Mouse (Mus musculus) CH12F3 (cell line): ENCODE measurements around the gene Gm10772.
"Not testable (repeated sequence)": the region's sequence is repeated elsewhere in the genome, so short reads cannot be mapped to it uniquely, and the experiment has no call there.

Source experiments
- in situ Hi-C: fragments of 300-500 bp; cut with MboI; formaldehyde crosslinking; loops from 2 replicates; pipeline ENCODE4 v1.14.3; 2020; ENCODE audit warnings: low sequenced_read_pairs

The Gm10772 gene

GRCm38 (mm10) chr13:66227473-66227872 is at the start of gene Gm10772:
Gm10772 (minus strand) TSS chr13:66227573.
- in situ Hi-C loops = not testable (repeated sequence)

- in situ Hi-C loops = not testable (repeated sequence)
Measured at GRCm38 (mm10) chr13:66263914-66264313, 36.5 kb upstream of the Gm10772 start.

DNA sequence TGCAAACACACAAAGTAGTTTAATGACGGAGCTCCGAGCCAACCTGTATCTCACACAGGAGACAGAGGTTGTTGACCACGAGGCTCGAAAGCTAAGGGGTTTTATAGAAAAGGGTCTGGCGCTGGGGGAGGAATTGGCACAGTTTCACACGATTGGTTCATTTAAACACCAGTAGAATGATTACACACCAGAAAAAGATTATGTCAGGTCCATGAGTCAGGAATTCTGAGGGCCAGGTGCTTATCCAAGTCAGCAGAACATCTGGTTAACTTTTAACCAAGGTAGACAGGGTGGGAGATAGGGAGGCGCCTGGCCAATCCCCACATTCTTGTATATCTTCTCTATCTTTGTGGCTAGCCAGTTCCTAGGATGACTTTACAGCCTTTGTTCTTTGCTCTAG is 35.8 kb upstream of the Gm10772 start:
- in situ Hi-C loops = not testable (repeated sequence)

GRCm38 (mm10) chr13:66214349-66214748 is 13.0 kb downstream of the Gm10772 start:
- in situ Hi-C loops = no loop called here

DNA sequence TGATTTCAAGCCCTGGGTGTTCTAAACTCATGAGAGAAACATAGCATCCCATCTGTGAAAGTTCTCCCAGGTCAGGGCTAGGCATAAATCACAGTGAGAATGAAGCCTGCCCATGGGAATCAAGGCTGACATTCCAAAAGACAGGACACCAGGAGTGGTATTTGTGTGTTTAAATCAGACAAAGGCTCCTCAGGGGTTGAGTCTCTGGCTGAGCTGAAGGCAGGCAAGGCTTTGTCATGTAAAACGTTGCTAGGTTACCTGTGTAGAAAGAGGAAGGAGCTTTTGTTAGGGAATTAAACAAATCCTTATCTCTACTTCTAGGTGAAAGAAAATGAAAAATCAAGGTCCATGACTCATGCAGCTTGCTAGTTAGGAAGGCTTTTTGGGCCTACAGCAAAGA is 13.6 kb downstream of the Gm10772 start:
- in situ Hi-C loops = not testable (repeated sequence)

GRCm38 (mm10) chr13:66179172-66179571 is 48.2 kb downstream of the Gm10772 start:
- in situ Hi-C loops = not testable (repeated sequence)
